Mouse (Mus musculus) heart, postnatal 0 days (tissue): Measurements from ENCODE around the gene Fcrl5.

ENCODE experiments used
- CTCF ChIP-seq: IDR thresholded peaks from 2 replicates; pipeline ENCODE4 v1.5.1; 2016; ENCODE audit warnings: antibody characterized with exemption, control low read depth, low read depth
- EP300 ChIP-seq: IDR thresholded peaks from 2 replicates; pipeline ENCODE4 v1.6.1; 2016; ENCODE audit warnings: antibody characterized with exemption, low read depth

GRCm38 (mm10) chr3:87399906-87400305 is 35.7 kb upstream of the Fcrl5 start:
- no peak for TF ChIP-seq CTCF
- TF ChIP-seq EP300: no peak
